12 mouse cellular contexts compared by ENCODE assay signal in genomic region chr6:113346897-113347296, GRCm38 (mm10).
"Had no signal": no experiment of that assay in that cellular context is flagged by ENCODE, and none has a peak within 500 bp of the region (broad histone marks: within the 10 kb centered on the region; RNA-seq: fewer than 3 reads in every experiment).

No protein-coding gene starts in this region.

- DNase-seq: retina, postnatal 1 day; right cerebral cortex, adult 18-20 months; right cerebral cortex, postnatal 14 days; right cerebral cortex, postnatal 25 days; right cerebral cortex, postnatal 4 days; spleen, adult 18-20 months; thymus, adult 18-20 months; thymus, adult 2 months; thymus, postnatal 14 days; thymus, postnatal 25 days; thymus, postnatal 36 days; thymus, postnatal 4 days had no signal
